Mouse (Mus musculus) effector memory CD4-positive, alpha-beta T cell, adult 7 months (primary cell): ENCODE measurements around the gene Pik3r3. TPM values are rescaled to one million over a fixed set of nuclear protein-coding genes. Genes with fewer than 3 reads are reported as not detected.

ENCODE experiments used
- polyA plus RNA-seq: library from polyadenylated mRNA; unstranded; fragments of 100-300 nt; shearing (Covaris generic); gene quantifications from one replicate; pipeline ENCODE4 v1.2.1, GENCODE M21; 2017

Gene Pik3r3
- polyA plus RNA-seq, result 0.66 TPM

DNA sequence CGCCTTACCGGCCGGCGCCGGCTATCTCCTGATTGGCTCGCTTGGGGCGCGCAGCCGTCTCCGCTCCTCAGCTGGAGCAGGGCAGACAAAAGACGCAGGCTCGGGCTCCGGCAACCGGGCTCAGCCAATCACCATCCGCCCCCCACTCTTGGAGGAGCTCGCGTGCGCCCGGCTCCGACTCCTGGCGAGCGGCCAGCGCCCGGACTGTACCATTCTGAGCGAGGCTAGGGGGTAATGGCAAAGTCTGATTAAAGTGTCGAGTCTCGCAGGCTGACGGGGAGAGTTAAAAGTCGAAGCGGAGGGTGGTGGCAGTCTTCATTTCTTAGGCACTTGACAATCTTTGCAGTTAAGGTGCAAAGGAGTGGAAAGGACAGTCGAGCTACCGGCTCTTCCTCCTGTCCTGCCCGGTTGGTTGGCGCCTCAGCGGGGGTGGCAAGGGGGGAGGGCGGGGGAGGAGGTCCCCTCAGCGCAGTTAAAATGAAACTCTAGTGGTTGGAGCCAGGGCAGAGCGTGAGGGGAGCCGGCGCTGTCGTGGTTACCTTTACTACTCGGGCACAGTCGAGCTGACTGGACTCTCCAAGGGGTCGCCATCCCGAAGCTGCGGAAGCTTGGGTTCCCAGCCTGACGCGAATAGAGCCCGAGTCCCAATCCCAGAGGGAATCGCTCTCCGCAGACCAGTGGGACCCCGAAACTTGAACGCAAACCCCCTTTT lies at the start of gene Pik3r3:
TSS of gene Pik3r3 (plus strand) at position 479 of the 712 bp plus-strand sequence.

DNA sequence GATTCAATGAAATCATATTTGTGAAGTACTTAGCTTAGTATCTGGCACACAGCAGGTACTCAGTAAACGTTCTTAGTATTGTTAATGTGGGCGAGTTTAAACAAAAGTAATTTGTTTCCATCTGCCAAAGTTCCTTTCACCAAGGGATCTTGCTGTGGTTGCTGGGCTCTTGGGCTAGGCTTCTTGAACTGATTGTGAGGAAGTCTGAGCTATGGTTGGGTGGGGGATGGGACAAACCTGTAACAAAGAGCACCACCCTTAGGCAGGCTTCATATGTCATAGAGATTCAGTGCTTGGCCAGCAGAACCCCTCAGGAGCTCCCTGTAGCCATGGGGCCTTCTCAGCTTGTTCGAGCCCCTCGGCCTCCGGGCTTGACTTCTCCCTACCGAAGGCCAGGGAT lies 48.3 kb upstream of the Pik3r3 start, which contains the start of the genes 1700042G07Rik and Gm49337:
TSS of gene 1700042G07Rik (plus strand) at position 301 of the 400 bp plus-strand sequence.
TSS of gene Gm49337 (plus strand) at position 313 of the 400 bp plus-strand sequence.

Other genes starting within 250 kb of the Pik3r3 start
- 216 TPM for gene Faah, start 203.7 kb upstream of the Pik3r3 start, polyA plus RNA-seq
- 38.5 TPM for gene Nsun4, start 167.7 kb upstream of the Pik3r3 start, polyA plus RNA-seq
- gene Uqcrh, start 146.5 kb upstream of the Pik3r3 start, polyA plus RNA-seq, result 416 TPM
- 36.0 TPM for gene Lrrc41, start 146.3 kb upstream of the Pik3r3 start, polyA plus RNA-seq
- 0.96 TPM for gene Rad54l, start 97.9 kb upstream of the Pik3r3 start, polyA plus RNA-seq
- 20.9 TPM for gene Pomgnt1, start 97.8 kb upstream of the Pik3r3 start, polyA plus RNA-seq
- gene Lurap1, start 70.3 kb upstream of the Pik3r3 start, polyA plus RNA-seq, result 0.09 TPM
- not detected for gene Tspan1, start 54.0 kb upstream of the Pik3r3 start, polyA plus RNA-seq
- gene 1700042G07Rik, start 48.2 kb upstream of the Pik3r3 start, polyA plus RNA-seq, result not detected
- gene Gm49337, start 48.2 kb upstream of the Pik3r3 start, polyA plus RNA-seq, result not detected
- 7.2 TPM for gene Mast2, start 242.6 kb downstream of the Pik3r3 start, polyA plus RNA-seq